9 mouse cellular contexts compared by ENCODE assay signal in the genomic region with DNA sequence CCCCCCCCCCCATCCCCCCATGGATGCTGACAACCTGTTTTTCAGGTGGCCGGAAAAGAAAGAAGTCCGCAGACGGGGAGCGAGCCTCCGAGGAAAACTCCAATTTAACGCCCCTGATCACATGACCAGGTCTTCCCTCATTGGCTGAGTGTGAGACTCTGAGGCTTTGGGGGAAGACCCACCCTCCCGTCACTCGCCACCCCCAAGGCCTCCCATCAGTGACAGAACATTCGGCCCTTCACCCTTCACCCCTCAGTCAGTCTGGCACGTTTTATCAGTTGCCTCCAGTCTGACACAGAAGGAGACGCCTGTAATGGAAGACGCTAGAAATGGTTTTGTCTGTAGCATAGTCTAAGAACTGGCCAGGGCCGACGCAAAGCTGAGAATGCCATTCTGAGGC. TPM values are rescaled to one million over a fixed set of nuclear protein-coding genes. Genes with fewer than 3 reads are reported as not detected.
DNase-seq lines count a peak whose midpoint lies in the region; ATAC-seq lines count a peak whose summit lies in the region.
"Had no signal": no experiment of that assay in that cellular context is flagged by ENCODE, and none has a peak within 500 bp of the region (broad histone marks: within the 10 kb centered on the region; RNA-seq: fewer than 3 reads in every experiment).

No protein-coding gene starts in this region.

- ATAC-seq in heart, embryonic 13.5 days (ENCODE audit: extremely low read depth, insufficient number of reproducible peaks, low FRiP score, low TSS enrichment), result no peak
- ATAC-seq in erythroid progenitor cell, adult 5-6 weeks (replicated peaks; ENCODE audit: low FRiP score, poor library complexity, severe bottlenecking), result peak; percentile 52
- ATAC-seq in limb, embryonic 13.5 days (ENCODE audit: low FRiP score, low read depth), result no peak
- no peak for ATAC-seq in neural tube, embryonic 13.5 days (ENCODE audit: low read depth)
- no peak for ATAC-seq in cerebellum, adult (ENCODE audit: insufficient number of reproducible peaks, low FRiP score, low TSS enrichment)

- H3K4me2 ChIP-seq in heart, embryonic 13.5 days, result peak overlapping the region; percentile 69
- H3K4me2 ChIP-seq in limb, embryonic 13.5 days (replicated peaks), result peak overlapping the region; percentile 65
- H3K4me2 ChIP-seq in neural tube, embryonic 13.5 days, result peak overlapping the region; percentile 56

- DNase-seq in heart, postnatal 25 days (ENCODE audit: low spot score), result no peak
- DNase-seq in frontal cortex, postnatal 36 days (ENCODE audit: low spot score in 2 of 2), result no peak
- DNase-seq in MN1 (ENCODE audit: low spot score), result no peak
- DNase-seq: adrenal gland, postnatal 14 days had no signal

- peak overlapping the region; percentile 40 for H3K4me3 ChIP-seq in heart, embryonic 13.5 days
- H3K4me3 ChIP-seq in limb, embryonic 13.5 days, result peak overlapping the region; percentile 34
- H3K4me3 ChIP-seq in neural tube, embryonic 13.5 days, result peak overlapping the region; percentile 25

- peaks cover 16% of the 10 kb centered on the region for H3K36me3 ChIP-seq in heart, embryonic 13.5 days
- peaks cover 11% of the 10 kb centered on the region for H3K36me3 ChIP-seq in limb, embryonic 13.5 days
- H3K36me3 ChIP-seq in neural tube, embryonic 13.5 days, result peaks cover 16% of the 10 kb centered on the region

- H3K9ac ChIP-seq in heart, embryonic 13.5 days, result peak overlapping the region; percentile 65
- no peak overlapping the region; the same call in 1 of the 2 replicates for H3K9ac ChIP-seq in limb, embryonic 13.5 days
- peak overlapping the region; percentile 53 for H3K9ac ChIP-seq in neural tube, embryonic 13.5 days

- peaks cover 24% of the 10 kb centered on the region for H3K27me3 ChIP-seq in heart, embryonic 13.5 days (replicated peaks)
- peaks cover 11% of the 10 kb centered on the region for H3K27me3 ChIP-seq in limb, embryonic 13.5 days
- H3K27me3 ChIP-seq in neural tube, embryonic 13.5 days, result peaks cover 11% of the 10 kb centered on the region; the same call in 1 of the 2 replicates

- H3K4me1 ChIP-seq in heart, embryonic 13.5 days, result peaks cover 16% of the 10 kb centered on the region
- peaks cover 6% of the 10 kb centered on the region; the same call in 1 of the 2 replicates for H3K4me1 ChIP-seq in limb, embryonic 13.5 days
- peaks cover 10% of the 10 kb centered on the region; the same call in 1 of the 2 replicates for H3K4me1 ChIP-seq in neural tube, embryonic 13.5 days (replicated peaks)

- H3K9me3 ChIP-seq in heart, embryonic 13.5 days, result 0 out of 2 replicates have a peak, but pooled peaks cover 3% of the 10 kb centered on the region
- no peaks in the 10 kb centered on the region for H3K9me3 ChIP-seq in limb, embryonic 13.5 days
- H3K9me3 ChIP-seq in neural tube, embryonic 13.5 days, result no peaks in the 10 kb centered on the region

- intact Hi-C loops in heart, postnatal 25 days (cut with DNase I), result loop anchor here (2.0 to 10.0 kb wide), 3 partner anchors 130 to 260 kb away; partner anchors contain the start of genes Cox15 and Cutc

- 5% methylated on average over 14 of the region's 14 CpGs for WGBS in heart, embryonic 13.5 days
- WGBS in limb, embryonic 13.5 days, result 12% methylated on average over 14 of the region's 14 CpGs
- 10% methylated on average over 14 of the region's 14 CpGs for WGBS in neural tube, embryonic 13.5 days

- H3K27ac ChIP-seq in heart, embryonic 13.5 days (replicated peaks), result no peak overlapping the region
- H3K27ac ChIP-seq in limb, embryonic 13.5 days, result no peak overlapping the region
- H3K27ac ChIP-seq in neural tube, embryonic 13.5 days (replicated peaks), result no peak overlapping the region

RNA-seq across cellular contexts. Expression of gene Got1, which starts 29.5 kb away (rescaled TPM):
- 161 and 175 TPM in 2 replicates for polyA plus RNA-seq in heart, embryonic 13.5 days (2015; fragmentation: Nextera tagmentation; extraction: Ambion mirVana)
- total RNA-seq in heart, postnatal 25 days (2021), result 1,000 to 10,000 TPM in 1 of 2 experiments, 100 to 1,000 TPM in 1; 915 to 1,100 TPM
- total RNA-seq in erythroid progenitor cell, adult 5-6 weeks (2015; ENCODE audit: low replicate concordance), result 6.8 and 9.6 TPM in 2 replicates
- total RNA-seq in erythroid progenitor cell, adult 5-6 weeks (2017; ENCODE audit: low replicate concordance), result 6.4 TPM in 1 of 2 replicates, not detected in the other
- 31.8 and 31.9 TPM in 2 replicates for polyA plus RNA-seq in limb, embryonic 13.5 days (2015; fragmentation: Nextera tagmentation; extraction: Ambion mirVana)
- 83.5 and 88.0 TPM in 2 replicates for polyA plus RNA-seq in neural tube, embryonic 13.5 days (2015; fragmentation: Nextera tagmentation; extraction: Ambion mirVana)

RNA-seq across cellular contexts. Expression of gene Cnnm1, which starts 54.7 kb away (rescaled TPM):
- 0.08 and 0.11 TPM in 2 replicates for polyA plus RNA-seq in heart, embryonic 13.5 days (2015; fragmentation: Nextera tagmentation; extraction: Ambion mirVana)
- total RNA-seq in heart, postnatal 25 days (2021), result under 1 TPM; 0.06 to 0.08 TPM
- not detected in 2 replicates for total RNA-seq in erythroid progenitor cell, adult 5-6 weeks (2015; ENCODE audit: low replicate concordance)
- total RNA-seq in erythroid progenitor cell, adult 5-6 weeks (2017; ENCODE audit: low replicate concordance), result not detected in 2 replicates
- polyA plus RNA-seq in limb, embryonic 13.5 days (2015; fragmentation: Nextera tagmentation; extraction: Ambion mirVana), result 1.0 and 1.1 TPM in 2 replicates
- polyA plus RNA-seq in neural tube, embryonic 13.5 days (2015; fragmentation: Nextera tagmentation; extraction: Ambion mirVana), result 1.3 TPM in 2 replicates
